Mouse (Mus musculus): ENCODE results near the gene Hrh2. TPM values are rescaled to one million over a fixed set of nuclear protein-coding genes. Genes with fewer than 3 reads are reported as not detected.

Gene Hrh2
- polyA plus RNA-seq, 1 experiment from 2014 or later = 0.11 TPM

DNA sequence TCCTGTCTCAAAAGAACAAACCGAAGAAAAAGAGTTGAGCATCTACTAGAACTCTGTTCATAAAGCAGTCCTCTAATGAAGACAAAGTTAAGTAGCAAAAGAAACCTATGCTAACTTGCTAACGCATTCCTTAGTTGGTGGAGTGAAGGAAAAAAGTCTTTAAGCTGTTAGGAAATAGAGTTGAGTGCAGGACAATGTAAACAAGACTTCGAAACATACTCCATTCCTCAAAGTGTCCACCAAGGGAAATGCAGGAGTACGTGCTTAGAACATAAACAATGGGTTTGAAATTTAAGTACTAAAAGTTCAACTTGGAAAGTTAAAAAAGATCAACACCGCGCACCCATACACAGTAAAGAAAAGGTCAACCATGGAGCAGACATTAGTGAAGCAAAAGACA is 38.2 kb downstream of the Hrh2 start:
- H3K4me2 ChIP-seq (replicated peaks) = no peak overlapping the region
- ATAC-seq = no peak
- H3K27ac ChIP-seq = no peak overlapping the region
- H3K9me3 ChIP-seq = no peaks in the 10 kb centered on the region
- no peak overlapping the region for H3K9ac ChIP-seq
- no peaks in the 10 kb centered on the region for H3K36me3 ChIP-seq
- 0 out of 2 replicates have a peak, but pooled peaks cover 4% of the 10 kb centered on the region for H3K4me1 ChIP-seq (replicated peaks)
- WGBS = 56% methylated on average over 6 of the region's 6 CpGs
- H3K4me3 ChIP-seq (replicated peaks) = no peak overlapping the region
- no peaks in the 10 kb centered on the region for H3K27me3 ChIP-seq (replicated peaks)

DNA sequence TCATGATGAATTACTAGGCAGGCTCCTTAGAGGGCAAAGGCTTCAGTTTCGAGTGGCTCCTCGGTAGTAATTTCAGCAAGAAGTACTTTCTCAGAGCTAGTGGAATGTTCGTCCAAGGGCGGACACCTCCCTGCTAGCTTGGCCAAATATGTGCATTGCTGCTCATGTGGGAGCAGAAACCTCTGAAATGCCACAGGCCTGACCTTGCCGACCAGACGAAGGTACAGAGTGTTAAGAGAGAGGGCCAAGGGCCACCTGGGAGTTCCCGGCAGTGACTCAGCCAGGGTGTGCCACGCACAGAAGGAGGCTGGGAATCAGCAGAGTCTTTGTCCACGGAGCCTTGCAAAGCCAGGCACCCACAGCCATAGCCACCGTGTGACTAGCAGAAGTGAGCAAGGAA is 39.9 kb downstream of the Hrh2 start:
- no peak overlapping the region for H3K9ac ChIP-seq
- 42% methylated on average over 10 of the region's 10 CpGs for WGBS
- no peak overlapping the region for H3K4me2 ChIP-seq (replicated peaks)
- no peaks in the 10 kb centered on the region for H3K9me3 ChIP-seq
- no peak overlapping the region for H3K4me3 ChIP-seq (replicated peaks)
- H3K27me3 ChIP-seq (replicated peaks) = no peaks in the 10 kb centered on the region
- H3K27ac ChIP-seq = no peak overlapping the region
- 0 out of 2 replicates have a peak, but pooled peaks have one; percentile 36 for ATAC-seq
- H3K36me3 ChIP-seq = no peaks in the 10 kb centered on the region
- H3K4me1 ChIP-seq (replicated peaks) = 0 out of 2 replicates have a peak, but pooled peaks cover 4% of the 10 kb centered on the region

DNA sequence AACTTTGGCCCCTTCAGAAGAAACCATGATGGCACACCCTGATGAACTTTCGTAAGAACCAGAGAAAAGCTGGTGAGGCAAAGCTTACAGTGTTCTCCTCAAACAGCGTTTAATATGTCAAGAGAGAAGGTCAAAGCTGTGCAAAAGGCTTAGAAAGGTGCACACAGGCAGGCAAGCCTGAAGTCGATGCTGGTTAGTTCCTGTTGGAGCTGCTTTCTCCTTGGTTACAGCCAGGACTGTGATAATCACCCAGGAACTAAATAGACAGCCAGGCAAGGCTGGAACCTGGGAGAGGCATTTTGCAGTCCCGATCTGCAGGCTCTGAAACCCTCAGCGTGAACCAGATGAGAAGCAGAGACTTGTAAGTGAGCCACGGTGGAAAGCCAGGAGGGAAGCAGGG is 45.6 kb downstream of the Hrh2 start:
- Histone ChIP-seq H3K4me2 (replicated peaks) (no peak overlapping the region), H3K9me3 (no peaks in the 10 kb centered on the region), H3K27me3 (replicated peaks) (no peaks in the 10 kb centered on the region), H3K9ac (no peak overlapping the region), H3K4me3 (replicated peaks) (no peak overlapping the region), H3K36me3 (no peaks in the 10 kb centered on the region), H3K4me1 (replicated peaks) (peaks cover 7% of the 10 kb centered on the region; the same call in 1 of the 2 replicates), H3K27ac (no peak overlapping the region)
- ATAC-seq = no peak
- 54% methylated on average over 6 of the region's 6 CpGs for WGBS

DNA sequence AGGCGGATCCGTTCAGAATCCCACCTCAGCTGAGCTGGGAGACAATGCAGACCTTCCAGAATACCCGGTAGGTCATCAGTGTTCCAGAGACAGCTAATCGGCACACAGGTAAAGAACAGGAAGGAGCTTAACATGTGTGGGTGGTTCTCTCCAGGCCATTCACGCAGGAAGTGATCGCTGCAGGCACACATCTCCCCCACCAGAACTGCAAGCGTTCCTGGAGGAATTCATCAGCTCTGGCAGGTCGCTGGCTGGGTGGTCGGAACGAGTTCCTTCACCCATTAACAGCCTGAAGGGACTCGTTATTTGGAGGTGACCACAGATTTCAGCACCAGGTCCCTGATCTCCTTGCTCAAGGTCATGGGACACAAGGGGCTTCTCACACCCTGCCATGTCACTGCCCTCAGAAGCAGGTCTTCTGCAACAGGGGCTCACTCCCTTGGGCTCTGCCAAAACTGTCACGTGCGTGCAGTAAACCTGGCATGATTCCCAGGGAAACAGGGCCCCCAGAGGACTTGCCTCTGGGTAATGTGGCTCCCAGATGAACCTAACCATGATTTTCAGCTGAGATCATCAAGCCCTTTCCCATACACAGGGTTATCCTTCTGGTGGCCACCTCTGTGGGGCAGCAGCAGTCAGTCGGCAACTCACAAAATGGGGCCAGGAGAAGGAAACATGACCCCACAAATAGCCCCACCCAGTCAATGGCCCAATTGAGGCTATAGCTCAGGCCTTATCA is 46.8 kb downstream of the Hrh2 start:
- Histone ChIP-seq H3K9ac (no peak overlapping the region), H3K27me3 (replicated peaks) (no peaks in the 10 kb centered on the region), H3K4me1 (replicated peaks) (peaks cover 7% of the 10 kb centered on the region; the same call in 1 of the 2 replicates), H3K9me3 (no peaks in the 10 kb centered on the region), H3K27ac (no peak overlapping the region), H3K4me3 (replicated peaks) (no peak overlapping the region), H3K36me3 (no peaks in the 10 kb centered on the region), H3K4me2 (replicated peaks) (no peak overlapping the region; the same call in 1 of the 2 replicates)
- no peak for ATAC-seq
- WGBS = 31% methylated on average over 14 of the region's 14 CpGs

DNA sequence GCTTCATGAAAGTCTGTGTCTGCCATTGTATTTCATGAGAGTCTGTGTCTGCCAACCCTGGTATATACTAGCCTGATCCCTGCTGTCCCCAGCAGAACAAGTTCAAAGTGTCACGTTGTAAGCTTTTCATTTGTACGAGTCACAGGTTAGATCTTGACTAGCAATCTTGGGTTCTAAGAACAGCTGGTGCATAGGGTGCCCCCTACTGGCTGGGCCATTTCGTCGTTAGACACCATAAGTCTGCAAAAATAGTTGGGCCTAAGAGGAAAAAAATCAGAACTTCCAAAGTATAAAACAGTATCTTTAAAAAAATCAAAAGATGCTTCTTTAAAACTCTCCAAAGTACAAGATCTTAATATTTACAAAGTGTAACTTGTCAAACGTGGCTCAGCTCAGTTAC is 50.5 kb downstream of the Hrh2 start:
- no peaks in the 10 kb centered on the region for H3K9me3 ChIP-seq
- no peak for ATAC-seq
- H3K4me1 ChIP-seq (replicated peaks) = peaks cover 7% of the 10 kb centered on the region; the same call in 1 of the 2 replicates
- H3K4me2 ChIP-seq (replicated peaks) = no peak overlapping the region
- no peaks in the 10 kb centered on the region for H3K36me3 ChIP-seq
- no peak overlapping the region for H3K9ac ChIP-seq
- no peaks in the 10 kb centered on the region for H3K27me3 ChIP-seq (replicated peaks)
- H3K4me3 ChIP-seq (replicated peaks) = no peak overlapping the region
- no peak overlapping the region for H3K27ac ChIP-seq
- 62% methylated on average over 5 of the region's 5 CpGs for WGBS

DNA sequence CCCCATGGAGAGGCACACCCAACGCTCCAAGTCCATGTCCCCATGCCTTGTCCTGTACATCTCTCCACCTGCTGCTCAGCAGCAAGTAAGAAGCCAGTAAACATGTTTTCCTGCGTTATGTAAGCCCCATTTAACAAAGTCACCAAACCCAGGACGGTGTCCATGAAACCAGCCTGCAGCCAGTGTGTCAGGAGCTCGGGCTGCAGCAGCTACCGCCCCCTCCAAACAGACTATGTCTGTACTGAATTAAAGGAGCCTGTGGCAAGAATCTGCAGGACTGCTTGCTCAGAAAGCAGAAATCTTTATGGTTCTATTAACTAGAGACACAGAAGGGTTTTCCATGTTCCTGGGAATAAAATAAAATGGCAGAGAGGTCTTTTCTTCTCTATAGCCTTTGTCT is 53.3 kb downstream of the Hrh2 start:
- no peak for ATAC-seq
- Histone ChIP-seq H3K4me3 (replicated peaks) (no peak overlapping the region), H3K36me3 (no peaks in the 10 kb centered on the region), H3K27me3 (replicated peaks) (no peaks in the 10 kb centered on the region), H3K4me2 (replicated peaks) (no peak overlapping the region), H3K9me3 (no peaks in the 10 kb centered on the region), H3K4me1 (replicated peaks) (peaks cover 3% of the 10 kb centered on the region; the same call in 1 of the 2 replicates), H3K27ac (no peak overlapping the region), H3K9ac (no peak overlapping the region)
- WGBS = 72% methylated on average over 5 of the region's 5 CpGs

DNA sequence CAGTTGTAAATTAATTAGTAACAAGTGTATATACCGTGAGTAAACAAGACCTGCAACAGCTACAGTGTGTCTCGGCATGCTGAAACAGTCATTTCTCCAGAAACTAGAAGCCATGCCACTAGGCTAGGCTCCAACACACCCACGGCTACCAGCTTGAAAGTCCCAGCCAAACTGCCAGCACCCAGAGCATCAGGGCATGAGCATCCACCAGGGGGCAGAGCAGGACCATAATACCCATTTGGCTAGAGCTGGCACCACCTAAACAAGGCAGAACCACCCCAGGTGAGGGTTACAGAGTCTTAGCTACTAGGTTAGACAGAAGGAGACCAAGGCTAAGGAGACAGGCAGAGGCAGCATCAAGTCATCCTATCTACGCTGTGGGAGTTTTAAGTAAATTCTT is 55.6 kb downstream of the Hrh2 start:
- H3K9ac ChIP-seq = no peak overlapping the region
- peaks cover 3% of the 10 kb centered on the region; the same call in 1 of the 2 replicates for H3K4me1 ChIP-seq (replicated peaks)
- no peak overlapping the region for H3K4me2 ChIP-seq (replicated peaks)
- no peak overlapping the region for H3K4me3 ChIP-seq (replicated peaks)
- ATAC-seq = no peak
- H3K36me3 ChIP-seq = no peaks in the 10 kb centered on the region
- H3K27me3 ChIP-seq (replicated peaks) = no peaks in the 10 kb centered on the region
- no peaks in the 10 kb centered on the region for H3K9me3 ChIP-seq
- 17% methylated on average over 4 of the region's 4 CpGs for WGBS
- no peak overlapping the region for H3K27ac ChIP-seq

DNA sequence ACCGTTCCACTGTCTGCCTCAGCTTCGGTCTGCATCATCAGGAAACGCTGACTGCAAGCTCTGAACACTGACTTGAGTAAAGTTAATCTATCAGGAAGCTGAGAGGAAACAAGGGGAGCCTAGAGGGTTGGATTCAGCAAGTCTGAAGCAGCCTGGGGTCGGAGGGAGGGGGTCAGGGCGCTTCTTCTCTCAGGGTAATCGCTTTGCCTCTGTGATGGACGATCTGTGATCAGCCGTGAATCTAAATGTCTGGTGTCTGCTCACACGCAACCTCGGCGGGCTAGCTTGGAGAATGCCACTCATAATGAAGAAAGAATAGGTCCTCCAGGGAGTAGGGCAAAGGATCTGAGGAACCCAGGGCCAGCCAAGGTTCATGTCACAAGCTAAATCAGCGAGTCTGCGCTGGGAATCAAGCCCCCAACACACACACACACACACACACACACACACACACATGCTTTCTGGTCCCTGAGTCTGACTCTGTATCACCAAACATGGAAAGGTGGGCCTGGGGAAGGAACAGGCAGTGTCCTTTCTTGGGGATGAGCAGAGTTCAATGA is 56.6 kb downstream of the Hrh2 start:
- no peak overlapping the region for H3K4me2 ChIP-seq (replicated peaks)
- H3K27ac ChIP-seq = peak overlapping the region; percentile 32; the same call in 1 of the 2 replicates

DNA sequence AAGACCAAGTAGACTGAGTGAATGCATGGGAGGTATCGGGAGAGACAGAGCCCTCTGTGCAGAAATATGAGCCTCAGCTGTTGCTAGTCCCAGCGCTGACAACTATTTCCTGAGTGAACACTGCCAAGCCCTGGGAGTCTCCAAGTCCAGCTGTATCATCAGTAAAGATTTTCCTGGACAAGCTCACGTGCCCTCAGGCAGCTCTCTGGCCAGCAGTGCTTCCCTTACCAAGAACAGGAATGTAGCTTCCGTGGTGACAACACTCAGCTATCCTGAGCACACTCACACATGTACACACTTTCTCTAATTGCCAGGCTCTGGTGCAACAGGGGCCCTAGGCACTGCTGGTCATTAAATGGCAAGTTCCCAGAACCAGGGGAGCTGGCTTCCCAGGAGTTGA is 57.1 kb downstream of the Hrh2 start:
- Histone ChIP-seq H3K9ac (no peak overlapping the region), H3K27me3 (replicated peaks) (no peaks in the 10 kb centered on the region), H3K27ac (peak overlapping the region; percentile 32), H3K9me3 (no peaks in the 10 kb centered on the region), H3K36me3 (no peaks in the 10 kb centered on the region), H3K4me3 (replicated peaks) (no peak overlapping the region), H3K4me1 (replicated peaks) (peaks cover 3% of the 10 kb centered on the region; the same call in 1 of the 2 replicates), H3K4me2 (replicated peaks) (no peak overlapping the region)
- ATAC-seq = peak; percentile 51; the same call in 1 of the 2 replicates
- 40% methylated on average over 4 of the region's 4 CpGs for WGBS

More for the DNA sequence above, 56.6 kb downstream of the Hrh2 start:
- 47% methylated on average over 13 of the region's 13 CpGs for WGBS
- Histone ChIP-seq H3K27me3 (replicated peaks) (no peaks in the 10 kb centered on the region), H3K4me1 (replicated peaks) (peaks cover 3% of the 10 kb centered on the region; the same call in 1 of the 2 replicates), H3K9ac (no peak overlapping the region), H3K4me3 (replicated peaks) (no peak overlapping the region), H3K36me3 (no peaks in the 10 kb centered on the region), H3K9me3 (no peaks in the 10 kb centered on the region)
- ATAC-seq = no peak

DNA sequence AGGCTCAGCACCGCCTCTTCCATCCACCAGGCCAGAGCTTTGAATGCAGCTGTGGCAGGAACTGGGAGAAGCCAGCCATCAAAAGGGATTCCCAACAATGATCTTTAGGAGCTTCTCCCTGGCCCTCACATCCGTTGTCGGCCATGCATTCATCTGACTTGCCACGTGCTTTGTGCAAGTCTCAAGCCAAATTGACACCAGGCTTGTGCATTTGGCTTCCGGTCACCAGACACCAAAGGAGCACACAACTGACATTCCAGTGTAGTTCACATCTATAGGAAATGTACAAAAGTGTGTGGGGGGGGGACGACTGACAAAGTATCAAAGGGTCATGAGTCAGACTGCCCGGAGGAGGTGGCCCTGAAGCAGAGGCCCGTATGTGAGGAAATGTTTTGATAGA is 58.4 kb downstream of the Hrh2 start:
- WGBS = 68% methylated on average over 8 of the region's 8 CpGs
- Histone ChIP-seq H3K9me3 (no peaks in the 10 kb centered on the region), H3K27ac (no peak overlapping the region), H3K9ac (no peak overlapping the region), H3K4me2 (replicated peaks) (no peak overlapping the region), H3K27me3 (replicated peaks) (no peaks in the 10 kb centered on the region), H3K4me1 (replicated peaks) (peaks cover 3% of the 10 kb centered on the region; the same call in 1 of the 2 replicates), H3K4me3 (replicated peaks) (no peak overlapping the region), H3K36me3 (no peaks in the 10 kb centered on the region)
- ATAC-seq = no peak

DNA sequence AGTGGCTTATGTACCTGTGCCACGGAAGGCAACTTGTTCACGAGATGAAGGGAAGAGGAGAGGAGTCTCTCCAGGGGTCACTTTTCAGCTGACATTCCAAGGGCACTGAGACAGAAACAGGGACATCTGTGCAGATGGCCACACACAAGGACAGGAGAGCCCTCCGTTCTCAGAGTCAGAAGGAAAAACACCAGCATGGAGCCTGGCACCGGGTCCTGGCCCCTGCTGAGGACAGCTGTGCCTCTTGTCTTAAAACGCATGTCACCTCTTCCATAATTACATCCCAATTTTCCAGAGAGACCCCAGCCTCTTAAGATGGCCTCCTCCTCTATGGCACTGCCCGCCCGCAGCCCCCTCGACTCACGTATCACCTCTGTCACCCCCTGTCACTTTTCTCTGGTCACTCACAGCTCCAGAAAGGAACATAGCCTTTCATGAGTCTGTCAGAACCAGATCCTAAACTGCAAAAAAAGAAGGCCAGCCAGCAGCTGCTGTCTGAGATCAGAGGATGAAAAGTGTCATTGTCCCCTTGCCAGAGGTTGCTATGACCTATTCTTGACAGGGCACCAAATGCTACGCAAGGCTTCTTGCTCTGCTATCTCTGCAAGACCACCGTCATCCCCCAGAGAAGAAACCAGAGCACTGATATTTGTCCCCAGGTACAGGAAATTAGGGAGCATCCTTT is 59.8 kb downstream of the Hrh2 start:
- no peak overlapping the region for H3K4me3 ChIP-seq (replicated peaks)
- no peak overlapping the region for H3K4me2 ChIP-seq (replicated peaks)
- no peaks in the 10 kb centered on the region for H3K36me3 ChIP-seq
- no peak overlapping the region for H3K9ac ChIP-seq
- no peaks in the 10 kb centered on the region for H3K9me3 ChIP-seq
- H3K27me3 ChIP-seq (replicated peaks) = no peaks in the 10 kb centered on the region; the same call in 1 of the 2 replicates
- no peak for ATAC-seq
- no peak overlapping the region for H3K27ac ChIP-seq
- 88% methylated on average over 11 of the region's 11 CpGs for WGBS
- H3K4me1 ChIP-seq (replicated peaks) = peaks cover 3% of the 10 kb centered on the region; the same call in 1 of the 2 replicates

DNA sequence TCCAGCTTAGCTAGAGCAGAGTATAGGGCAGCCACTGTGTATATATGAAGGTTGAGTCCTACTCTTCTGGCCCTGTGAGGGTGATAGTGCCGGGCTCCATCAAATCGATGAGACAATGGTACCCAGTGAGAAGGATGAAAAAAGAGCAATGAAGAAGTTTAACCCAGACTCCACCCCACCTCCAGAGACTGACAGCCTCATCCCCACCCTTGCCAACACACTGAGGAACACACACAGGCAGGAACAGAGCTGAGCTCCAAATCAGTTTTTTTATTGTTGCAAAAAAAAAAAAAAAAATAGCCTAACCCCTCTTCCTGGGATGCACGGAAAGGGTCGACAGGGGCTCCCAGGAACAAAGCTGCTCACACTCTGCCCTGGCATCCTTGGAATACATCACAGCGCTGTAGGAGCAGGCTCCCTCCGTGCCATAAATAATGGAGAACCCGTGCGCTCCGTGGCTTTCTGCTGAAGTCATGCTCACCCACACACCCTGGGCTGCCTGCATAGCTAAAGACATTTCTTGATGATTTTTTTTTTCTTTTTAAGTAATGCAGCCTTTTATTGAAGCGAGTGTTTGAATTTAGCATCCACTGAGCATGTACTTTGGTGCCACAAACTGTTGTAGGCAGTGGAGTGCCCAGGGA is 65.8 kb downstream of the Hrh2 start:
- no peak overlapping the region for H3K4me2 ChIP-seq (replicated peaks)
- H3K9ac ChIP-seq = no peak overlapping the region
- no peaks in the 10 kb centered on the region for H3K4me1 ChIP-seq (replicated peaks)
- H3K36me3 ChIP-seq = no peaks in the 10 kb centered on the region
- ATAC-seq = no peak
- no peaks in the 10 kb centered on the region for H3K9me3 ChIP-seq
- no peak overlapping the region for H3K4me3 ChIP-seq (replicated peaks)
- 24% methylated on average over 10 of the region's 10 CpGs for WGBS
- no peak overlapping the region for H3K27ac ChIP-seq
- peaks cover 4% of the 10 kb centered on the region; the same call in 1 of the 2 replicates for H3K27me3 ChIP-seq (replicated peaks)
